Mouse (Mus musculus) small intestine, adult 2 months (tissue): Measurements from ENCODE around the gene Ice1. TPM values are rescaled to one million over a fixed set of nuclear protein-coding genes. Genes with fewer than 3 reads are reported as not detected.

ENCODE experiments used
- H3K27ac ChIP-seq: fragments of 200-500 bp; 2 replicates; pipeline ENCODE4 v1.5.1; 2012; ENCODE audit warnings: low read depth, low read length, control low read depth, inconsistent platforms; ENCODE audit not compliant: insufficient read depth
- H3K27me3 ChIP-seq: fragments of 200-500 bp; 2 replicates; pipeline ENCODE4 v1.6.1; 2012; ENCODE audit warnings: mild to moderate bottlenecking, moderate library complexity, low read length, inconsistent platforms; ENCODE audit not compliant: control insufficient read depth, insufficient read depth
- H3K36me3 ChIP-seq: fragments of 200-500 bp; 2 replicates; pipeline ENCODE4 v1.6.1; 2012; ENCODE audit warnings: mild to moderate bottlenecking, low read length, control low read depth, inconsistent platforms; ENCODE audit not compliant: control insufficient read depth, insufficient read depth
- H3K4me1 ChIP-seq: fragments of 200-500 bp; 2 replicates; pipeline ENCODE4 v1.6.1; 2012; ENCODE audit warnings: low read length, inconsistent platforms, mixed read lengths; ENCODE audit not compliant: control insufficient read depth, insufficient read depth, insufficient read length
- H3K4me3 ChIP-seq: fragments of 200-500 bp; 2 replicates; pipeline ENCODE4 v1.5.1; 2012; ENCODE audit warnings: low read depth, mild to moderate bottlenecking, control low read depth, inconsistent platforms, low read length, moderate library complexity
- CTCF ChIP-seq: fragments of 200-500 bp; IDR thresholded peaks from 2 replicates; pipeline ENCODE4 v1.5.1; 2012; ENCODE audit warnings: low read depth, mild to moderate bottlenecking, control low read depth, inconsistent platforms, low read length, moderate library complexity, mixed read lengths; ENCODE audit not compliant: insufficient replicate concordance, insufficient read length; ENCODE audit errors: extremely low read depth
- POLR2A ChIP-seq: fragments of 200-500 bp; IDR thresholded peaks from 2 replicates; pipeline ENCODE4 v1.6.1; 2012; ENCODE audit warnings: low read depth, mild to moderate bottlenecking, control low read depth, inconsistent platforms, low read length, moderate library complexity
- WGBS: fragments of 180-500 bp; shearing (Covaris S2); methylation state at CpG from one replicate; pipeline ENCODE4 v1.1.7; 2018; 5-methylcytosine and 5-hydroxymethylcytosine counted together
- polyA plus RNA-seq: library from polyadenylated mRNA; depleted of rRNA; stranded (reverse); fragments of >200 nt; gene quantifications from 2 replicates; pipeline ENCODE4 v1.2.3, GENCODE M21; 2012

Ice1 gene
- polyA plus RNA-seq, 1 experiment = 7.7 TPM

DNA sequence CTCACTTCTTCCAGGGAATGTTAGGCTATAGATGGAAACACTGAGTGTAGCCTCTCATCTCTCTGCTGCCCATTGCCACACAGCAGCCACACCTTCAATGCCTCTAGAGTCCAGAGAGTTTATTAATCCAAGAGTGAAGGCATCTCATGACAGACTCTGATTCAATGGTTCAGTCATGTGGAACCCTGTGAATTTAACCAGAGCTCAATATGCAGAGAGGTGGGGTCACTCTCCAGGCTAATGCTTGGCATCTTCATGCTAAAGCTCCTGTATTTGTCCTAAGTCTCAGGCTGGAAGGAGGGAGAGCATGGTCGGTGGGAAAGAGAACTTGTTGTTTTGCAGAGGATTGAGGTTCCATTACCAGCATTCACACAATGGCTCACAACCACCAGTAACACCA lies 97.6 kb downstream of the Ice1 start:
- H3K4me3 ChIP-seq = no peak overlapping the region
- TF ChIP-seq POLR2A (no peak), CTCF (no peak)
- WGBS = 79% methylated on average over 1 of the region's 1 CpGs
- no peak overlapping the region for H3K27ac ChIP-seq
- no peaks in the 10 kb centered on the region for H3K4me1 ChIP-seq
- no peaks in the 10 kb centered on the region for H3K27me3 ChIP-seq
- no peaks in the 10 kb centered on the region for H3K36me3 ChIP-seq

DNA sequence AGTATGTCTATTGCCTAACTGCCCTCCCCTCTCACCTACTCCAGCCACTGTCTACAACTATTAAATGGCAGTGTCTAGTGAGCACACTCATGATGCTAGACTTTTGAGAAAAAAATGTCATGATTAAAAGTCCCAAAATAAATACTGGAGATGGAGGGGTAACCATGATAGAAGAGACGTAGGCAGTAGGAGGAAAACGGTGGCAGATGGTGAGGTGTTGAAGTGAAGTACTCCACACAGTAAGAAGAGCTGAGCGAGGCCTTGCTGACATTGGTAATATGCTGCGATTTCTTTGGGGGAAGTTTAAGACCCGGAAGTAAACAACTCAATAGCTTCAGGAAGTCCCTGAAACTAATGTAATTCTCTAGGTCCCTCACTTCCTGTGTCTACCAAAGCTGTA lies 104.0 kb downstream of the Ice1 start:
- Histone ChIP-seq H3K27me3 (no peaks in the 10 kb centered on the region), H3K27ac (no peak overlapping the region), H3K36me3 (no peaks in the 10 kb centered on the region), H3K4me3 (no peak overlapping the region), H3K4me1 (no peaks in the 10 kb centered on the region)
- WGBS = 89% methylated on average over 5 of the region's 5 CpGs
- no peak for TF ChIP-seq CTCF
- no peak for TF ChIP-seq POLR2A

- Histone ChIP-seq H3K36me3 (no peaks in the 10 kb centered on the region), H3K27ac (no peak overlapping the region), H3K4me1 (no peaks in the 10 kb centered on the region), H3K4me3 (no peak overlapping the region), H3K27me3 (no peaks in the 10 kb centered on the region)
- TF ChIP-seq CTCF = no peak
- no peak for TF ChIP-seq POLR2A
- 84% methylated on average over 10 of the region's 10 CpGs for WGBS
These were observed 104.7 kb downstream of the Ice1 start for GRCm38 (mm10) chr13:70532719-70533118.

- WGBS = 71% methylated on average over 2 of the region's 2 CpGs
- no peaks in the 10 kb centered on the region for H3K4me1 ChIP-seq
- no peaks in the 10 kb centered on the region for H3K27me3 ChIP-seq
- no peaks in the 10 kb centered on the region for H3K36me3 ChIP-seq
- no peak overlapping the region for H3K4me3 ChIP-seq
- no peak overlapping the region for H3K27ac ChIP-seq
- no peak for TF ChIP-seq POLR2A
- no peak for TF ChIP-seq CTCF
These were observed 119.8 kb downstream of the Ice1 start for GRCm38 (mm10) chr13:70517651-70518050.

- 71% methylated on average over 2 of the region's 2 CpGs for whole genome bisulfite sequencing
- Histone ChIP-seq H3K4me1 (no peaks in the 10 kb centered on the region), H3K4me3 (no peak overlapping the region), H3K27me3 (no peaks in the 10 kb centered on the region), H3K36me3 (no peaks in the 10 kb centered on the region), H3K27ac (no peak overlapping the region)
- TF ChIP-seq POLR2A (no peak), CTCF (no peak)
These were observed 122.4 kb downstream of the Ice1 start for GRCm38 (mm10) chr13:70515004-70515403.

GRCm38 (mm10) chr13:70510199-70510598 lies 127.2 kb downstream of the Ice1 start:
- TF ChIP-seq CTCF = no peak
- no peak for TF ChIP-seq POLR2A
- H3K4me1 ChIP-seq = no peaks in the 10 kb centered on the region
- no peaks in the 10 kb centered on the region for H3K27me3 ChIP-seq
- 72% methylated on average over 5 of the region's 5 CpGs for WGBS
- H3K27ac ChIP-seq = no peak overlapping the region
- no peaks in the 10 kb centered on the region for H3K36me3 ChIP-seq
- no peak overlapping the region for H3K4me3 ChIP-seq

DNA sequence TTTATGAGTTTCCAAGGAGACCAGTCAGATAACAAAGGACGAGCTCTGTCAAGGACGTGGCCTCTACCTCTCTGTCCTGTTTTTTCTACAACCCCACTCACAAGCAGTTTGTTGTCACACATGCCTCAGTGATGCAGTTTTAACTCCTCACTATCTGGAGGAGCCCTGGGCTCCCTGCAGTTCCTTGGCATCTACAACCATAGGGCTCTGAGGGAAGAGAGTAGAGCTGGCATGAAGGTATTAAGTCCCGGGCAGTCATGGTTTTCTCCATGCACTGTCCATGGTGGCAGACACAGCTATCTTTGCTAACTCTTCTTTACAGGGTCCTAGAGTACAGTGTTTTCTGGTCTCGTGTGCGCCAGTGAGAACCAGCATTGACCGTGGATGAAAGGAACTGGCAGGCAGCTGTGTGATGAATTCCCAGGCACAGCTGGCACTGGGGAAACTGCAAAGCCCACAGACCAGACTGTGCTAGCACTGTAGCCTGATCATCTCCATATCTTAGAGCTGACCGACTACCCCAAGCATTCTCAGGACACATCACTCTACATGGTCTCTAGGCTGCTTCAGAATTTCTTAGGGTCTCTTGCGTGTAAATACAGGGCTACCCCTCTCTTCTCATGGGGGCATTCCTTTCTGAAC lies 127.9 kb downstream of the Ice1 start:
- TF ChIP-seq POLR2A (no peak), CTCF (no peak)
- Histone ChIP-seq H3K27me3 (no peaks in the 10 kb centered on the region), H3K4me1 (no peaks in the 10 kb centered on the region), H3K36me3 (no peaks in the 10 kb centered on the region), H3K27ac (no peak overlapping the region), H3K4me3 (no peak overlapping the region)
- WGBS = 66% methylated on average over 8 of the region's 8 CpGs
